Mouse (Mus musculus): ENCODE measurements around the gene Acp4. TPM values are rescaled to one million over a fixed set of nuclear protein-coding genes. Genes with fewer than 3 reads are reported as not detected.

The Acp4 gene
- polyA plus RNA-seq, 1 experiment from 2014 or later = not detected

Other genes with a start within 250 kb of the Acp4 start
- gene Klk1b26, start 245.2 kb downstream of the Acp4 start, polyA plus RNA-seq (2016; fragmentation: Nextera tagmentation; extraction: Ambion mirVana) = not detected in 2 replicates
- gene Klk1b27, start 205.1 kb downstream of the Acp4 start, polyA plus RNA-seq (2016; fragmentation: Nextera tagmentation; extraction: Ambion mirVana) = not detected in 2 replicates
- gene Klk1b21, start 155.1 kb downstream of the Acp4 start, polyA plus RNA-seq (2016; fragmentation: Nextera tagmentation; extraction: Ambion mirVana) = not detected in 2 replicates
- not detected in 2 replicates for gene Klk1b22, start 144.7 kb downstream of the Acp4 start, polyA plus RNA-seq (2016; fragmentation: Nextera tagmentation; extraction: Ambion mirVana)
- gene Klk1b16, start 120.6 kb downstream of the Acp4 start, polyA plus RNA-seq (2016; fragmentation: Nextera tagmentation; extraction: Ambion mirVana) = not detected in 2 replicates
- gene Klk1b24, start 69.1 kb downstream of the Acp4 start, polyA plus RNA-seq (2016; fragmentation: Nextera tagmentation; extraction: Ambion mirVana) = not detected in 2 replicates
- not detected in 2 replicates for gene Klk1b3, start 59.2 kb downstream of the Acp4 start, polyA plus RNA-seq (2016; fragmentation: Nextera tagmentation; extraction: Ambion mirVana)
- gene Klk1b4, start 49.9 kb downstream of the Acp4 start, polyA plus RNA-seq (2016; fragmentation: Nextera tagmentation; extraction: Ambion mirVana) = not detected in 2 replicates
- not detected in 2 replicates for gene Klk1b5, start 41.4 kb downstream of the Acp4 start, polyA plus RNA-seq (2016; fragmentation: Nextera tagmentation; extraction: Ambion mirVana)
- gene Klk1, start 32.0 kb downstream of the Acp4 start, polyA plus RNA-seq (2016; fragmentation: Nextera tagmentation; extraction: Ambion mirVana) = not detected in 2 replicates
- not detected in 2 replicates for gene Gm36864, start 21.2 kb downstream of the Acp4 start, polyA plus RNA-seq (2016; fragmentation: Nextera tagmentation; extraction: Ambion mirVana)
- gene 1700028J19Rik, start 10.7 kb downstream of the Acp4 start, polyA plus RNA-seq (2016; fragmentation: Nextera tagmentation; extraction: Ambion mirVana) = 1.2 and 1.6 TPM in 2 replicates
- 99.8 and 109 TPM in 2 replicates for gene 2410002F23Rik, start 10.7 kb downstream of the Acp4 start, polyA plus RNA-seq (2016; fragmentation: Nextera tagmentation; extraction: Ambion mirVana)
- not detected in 2 replicates for gene Gm15517, start 4.1 kb upstream of the Acp4 start, polyA plus RNA-seq (2016; fragmentation: Nextera tagmentation; extraction: Ambion mirVana)
- gene Clec11a, start 49.5 kb upstream of the Acp4 start, polyA plus RNA-seq (2016; fragmentation: Nextera tagmentation; extraction: Ambion mirVana) = 0.68 and 0.79 TPM in 2 replicates
- 0.80 and 0.86 TPM in 2 replicates for gene Shank1, start 52.9 kb upstream of the Acp4 start, polyA plus RNA-seq (2016; fragmentation: Nextera tagmentation; extraction: Ambion mirVana)
- gene Syt3, start 126.7 kb upstream of the Acp4 start, polyA plus RNA-seq (2016; fragmentation: Nextera tagmentation; extraction: Ambion mirVana) = 0.55 and 0.63 TPM in 2 replicates
- 0.40 and 0.94 TPM in 2 replicates for gene 1700008O03Rik, start 128.4 kb upstream of the Acp4 start, polyA plus RNA-seq (2016; fragmentation: Nextera tagmentation; extraction: Ambion mirVana)
- 2.3 and 2.4 TPM in 2 replicates for gene Lrrc4b, start 171.6 kb upstream of the Acp4 start, polyA plus RNA-seq (2016; fragmentation: Nextera tagmentation; extraction: Ambion mirVana)
- 0.46 and 1.5 TPM in 2 replicates for gene Aspdh, start 208.0 kb upstream of the Acp4 start, polyA plus RNA-seq (2016; fragmentation: Nextera tagmentation; extraction: Ambion mirVana)
- 141 and 145 TPM in 2 replicates for gene Josd2, start 210.6 kb upstream of the Acp4 start, polyA plus RNA-seq (2016; fragmentation: Nextera tagmentation; extraction: Ambion mirVana)
- 111 and 114 TPM in 2 replicates for gene Emc10, start 239.2 kb upstream of the Acp4 start, polyA plus RNA-seq (2016; fragmentation: Nextera tagmentation; extraction: Ambion mirVana)
- 10.1 and 12.7 TPM in 2 replicates for gene Fam71e1, start 239.2 kb upstream of the Acp4 start, polyA plus RNA-seq (2016; fragmentation: Nextera tagmentation; extraction: Ambion mirVana)

Measured in heart, embryonic 12.5 days (tissue).